33 mouse cellular contexts compared by ENCODE assay signal in genomic region chr8:34456543-34456942, GRCm38 (mm10).
DNase-seq lines count a peak whose midpoint lies in the region; ATAC-seq and TF ChIP-seq lines count a peak whose summit lies in the region.
"Had no signal": no experiment of that assay in that cellular context is flagged by ENCODE, and none has a peak within 500 bp of the region (broad histone marks: within the 10 kb centered on the region; RNA-seq: fewer than 3 reads in every experiment).

No protein-coding gene starts in this region.

- peaks cover 7% of the 10 kb centered on the region for H3K4me1 ChIP-seq in liver, adult 2 months (ENCODE audit: control insufficient read depth, insufficient read depth, low read length)
- peaks cover 5% of the 10 kb centered on the region for H3K4me1 ChIP-seq in forebrain, embryonic 12.5 days
- H3K4me1 ChIP-seq: limb, embryonic 15.5 days; neural tube, embryonic 12.5 days had no signal

- WGBS in liver, adult 2 months, result 29% methylated on average over 3 of the region's 3 CpGs
- 66% methylated on average over 3 of the region's 3 CpGs for WGBS in forebrain, embryonic 12.5 days

- no peaks in the 10 kb centered on the region for H3K27me3 ChIP-seq in liver, adult 2 months (ENCODE audit: control insufficient read depth, insufficient read depth, low read length)
- no peaks in the 10 kb centered on the region for H3K27me3 ChIP-seq in forebrain, embryonic 12.5 days
- H3K27me3 ChIP-seq: embryonic facial prominence, embryonic 13.5 days; forebrain, embryonic 13.5 days; heart, embryonic 15.5 days; hindbrain, embryonic 12.5 days; intestine, embryonic 15.5 days; limb, embryonic 15.5 days; midbrain, embryonic 15.5 days; neural tube, embryonic 12.5 days had no signal

- peak; percentile 97 for DNase-seq in liver, adult 2 months (ENCODE audit: extremely low read depth, low read depth, low spot score)
- no peak for DNase-seq in liver
- DNase-seq in 3T3-L1 (ENCODE audit: low read depth, low spot score), result peak; percentile 80
- DNase-seq in NIH3T3 (ENCODE audit: low read depth), result peak; percentile 86
- DNase-seq in layer of hippocampus, adult 9-11 months, result peak; percentile 44
- no peak for DNase-seq in cerebellum, adult 11-12 months
- DNase-seq: adrenal gland, postnatal 10 days; B cell, adult 2 months; cerebellum, adult 18-20 months; cerebellum, postnatal 10 days; gastrocnemius, postnatal 14 days; kidney, adult 2 months; kidney, postnatal 4 days; lung, embryonic 14.5 days; lung, postnatal 14 days; right cerebral cortex, adult 18-20 months; right cerebral cortex, postnatal 4 days; thymus, adult 2 months; thymus, postnatal 36 days had no signal

- 0 out of 2 replicates have a peak, but pooled peaks cover 3% of the 10 kb centered on the region for H3K9me3 ChIP-seq in forebrain, embryonic 12.5 days
- H3K9me3 ChIP-seq: forebrain, embryonic 13.5 days; heart, embryonic 15.5 days; hindbrain, embryonic 12.5 days; intestine, embryonic 15.5 days; limb, embryonic 10.5 days; limb, embryonic 15.5 days; midbrain, embryonic 15.5 days; neural tube, embryonic 12.5 days had no signal

- H3K79me2 ChIP-seq in liver, adult 2 months (ENCODE audit: control insufficient read depth, insufficient read depth, low read length), result no peaks in the 10 kb centered on the region

- no peaks in the 10 kb centered on the region for H3K36me3 ChIP-seq in liver, adult 2 months (ENCODE audit: control insufficient read depth, insufficient read depth, low read length)
- no peaks in the 10 kb centered on the region for H3K36me3 ChIP-seq in forebrain, embryonic 12.5 days (replicated peaks)
- H3K36me3 ChIP-seq: embryonic facial prominence, embryonic 13.5 days; heart, embryonic 15.5 days; hindbrain, embryonic 12.5 days; intestine, embryonic 15.5 days; limb, embryonic 10.5 days; limb, embryonic 15.5 days; midbrain, embryonic 10.5 days; midbrain, embryonic 15.5 days; neural tube, embryonic 12.5 days had no signal

- H3K27ac ChIP-seq in liver, adult 2 months (replicated peaks; ENCODE audit: insufficient read depth, low read depth, low read length), result peak overlapping the region; percentile 41; the same call in 1 of the 2 replicates
- no peak overlapping the region for H3K27ac ChIP-seq in forebrain, embryonic 12.5 days
- H3K27ac ChIP-seq: embryonic facial prominence, embryonic 13.5 days; forebrain, embryonic 13.5 days; heart, embryonic 15.5 days; hindbrain, embryonic 12.5 days; hindbrain, postnatal 0 days; intestine, embryonic 15.5 days; kidney, postnatal 0 days; limb, embryonic 10.5 days; limb, embryonic 15.5 days; midbrain, embryonic 10.5 days; midbrain, embryonic 15.5 days; neural tube, embryonic 12.5 days had no signal

- no peak for TF ChIP-seq CTCF in liver, adult 2 months (IDR thresholded peaks at IDR 0.05; ENCODE audit: low read depth, low read length)

- no peak for TF ChIP-seq POLR2A in liver, adult 2 months (IDR thresholded peaks at IDR 0.05; ENCODE audit: extremely low read depth, insufficient read depth, low read length)

- ATAC-seq in forebrain, embryonic 12.5 days (ENCODE audit: low FRiP score), result no peak
- ATAC-seq: forebrain, embryonic 13.5 days; hindbrain, postnatal 0 days; intestine, embryonic 15.5 days; midbrain, embryonic 15.5 days had no signal

- H3K9ac ChIP-seq in liver, adult 2 months (ENCODE audit: low read depth, low read length), result no peak overlapping the region
- no peak overlapping the region for H3K9ac ChIP-seq in forebrain, embryonic 12.5 days
- H3K9ac ChIP-seq: embryonic facial prominence, embryonic 13.5 days; forebrain, embryonic 13.5 days; heart, embryonic 15.5 days; hindbrain, embryonic 12.5 days; intestine, embryonic 15.5 days; limb, embryonic 15.5 days; lung, embryonic 14.5 days; midbrain, embryonic 15.5 days; neural tube, embryonic 12.5 days had no signal

- no peak overlapping the region for H3K4me2 ChIP-seq in forebrain, embryonic 12.5 days
- H3K4me2 ChIP-seq: embryonic facial prominence, embryonic 13.5 days; forebrain, embryonic 13.5 days; heart, embryonic 15.5 days; hindbrain, embryonic 12.5 days; intestine, embryonic 15.5 days; limb, embryonic 15.5 days; lung, embryonic 14.5 days; midbrain, embryonic 15.5 days; neural tube, embryonic 12.5 days had no signal

- H3K4me3 ChIP-seq in liver, adult 2 months (ENCODE audit: insufficient read depth, low read depth, low read length), result no peak overlapping the region
- H3K4me3 ChIP-seq in forebrain, embryonic 12.5 days (replicated peaks), result no peak overlapping the region
- H3K4me3 ChIP-seq: embryonic facial prominence, embryonic 13.5 days; forebrain, embryonic 13.5 days; heart, embryonic 15.5 days; hindbrain, embryonic 12.5 days; intestine, embryonic 15.5 days; limb, embryonic 10.5 days; limb, embryonic 15.5 days; midbrain, embryonic 10.5 days; midbrain, embryonic 15.5 days; myocyte; neural tube, embryonic 12.5 days had no signal

Comparison
In these comparisons a context has a peak if more than half of its experiments do, and no peak if none do; other contexts are left out.
1. DNase-seq: peak in liver, adult 2 months (single experiment), 3T3-L1 (single experiment), NIH3T3 (single experiment) and layer of hippocampus, adult 9-11 months (single experiment); none in liver (single experiment) and cerebellum, adult 11-12 months (single experiment).